Mouse (Mus musculus): ENCODE measurements at regions not wholly inside any gene's neighbourhood (a gene's known extent, or its start where the extent isn't known, plus 50 kb on each side); places are given as distances from the start of the nearest gene placed in this dataset.

DNA sequence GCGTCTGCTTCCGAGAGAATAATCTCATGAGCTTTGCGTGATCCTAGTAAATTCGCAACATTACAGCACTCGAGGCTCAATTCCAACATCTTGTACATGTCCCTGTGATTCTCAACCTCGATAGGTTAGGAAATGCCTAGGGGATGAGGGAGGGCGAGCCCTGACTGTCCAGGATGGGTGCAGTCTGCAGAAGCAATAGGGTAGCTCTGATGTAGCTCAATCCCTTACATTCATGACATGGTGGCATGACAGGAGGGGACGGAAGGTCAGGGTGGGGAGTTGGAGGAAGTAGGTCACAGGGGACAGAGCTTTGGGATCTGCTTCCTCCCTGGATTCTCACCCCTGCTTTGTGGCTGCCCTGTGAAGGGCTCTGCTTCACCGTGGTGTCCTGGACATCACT is 373.3 kb downstream of the Adam3 start:
- TF ChIP-seq CTCF (IDR thresholded peaks at IDR 0.05; ENCODE audit: low read depth) = no peak
- no peak for TF ChIP-seq EP300 (IDR thresholded peaks at IDR 0.05; ENCODE audit: low read depth)

All from liver, postnatal 0 days (tissue).